Mouse (Mus musculus) kidney, postnatal 36 days (tissue): ENCODE measurements around the gene Trim40.

Experiments used
- DNase-seq, 2 experiments: peaks; one replicate each; pipeline ENCODE4 v3.0.0; 2021 to 2022; ENCODE audit warnings: mixed read lengths in 2 of 2

The Trim40 gene

DNA sequence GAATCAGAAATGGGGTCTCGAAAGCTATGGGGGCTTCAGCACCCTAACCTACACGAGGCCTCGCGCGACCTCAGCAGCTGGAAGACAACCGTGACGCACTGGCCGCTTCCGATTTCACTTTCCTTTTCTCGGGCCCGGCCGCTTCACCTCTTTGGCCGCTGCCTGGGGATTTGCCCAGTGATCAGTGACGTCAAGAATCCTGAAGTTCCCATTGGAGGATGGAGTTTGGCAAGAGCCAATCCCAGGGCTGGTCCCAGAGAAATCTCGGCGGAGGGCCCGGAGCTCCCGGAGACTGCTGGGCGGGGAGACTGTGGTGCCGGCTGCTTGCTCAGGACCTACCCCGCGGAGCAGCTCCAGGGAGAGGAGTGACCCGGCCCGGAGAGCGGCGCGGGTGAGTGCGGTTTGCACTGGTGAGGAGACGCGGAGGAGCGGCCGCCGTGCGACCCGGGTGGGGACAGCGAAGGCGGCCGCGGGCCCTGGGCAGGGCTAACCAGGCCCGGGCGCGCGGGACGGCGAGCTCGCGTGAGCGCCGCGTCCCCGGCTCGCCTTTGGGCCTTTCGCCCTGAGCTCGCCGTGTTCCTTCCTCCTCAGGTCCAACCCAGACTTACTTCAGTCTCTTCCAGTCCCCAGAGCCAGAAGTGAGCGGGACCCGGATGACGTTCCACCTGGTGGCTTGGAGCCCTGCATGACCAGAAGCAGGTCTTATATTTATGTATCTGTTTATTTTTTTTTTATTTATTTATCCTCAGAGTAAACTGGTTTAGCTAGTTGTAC, 52.9 kb downstream of the Trim40 start, which contains the start of gene Trim26:
Gene Trim26 (plus strand): TSS at position 261 of the 774 bp plus-strand sequence.
- peak; percentile 97 to 99 for DNase-seq

DNA sequence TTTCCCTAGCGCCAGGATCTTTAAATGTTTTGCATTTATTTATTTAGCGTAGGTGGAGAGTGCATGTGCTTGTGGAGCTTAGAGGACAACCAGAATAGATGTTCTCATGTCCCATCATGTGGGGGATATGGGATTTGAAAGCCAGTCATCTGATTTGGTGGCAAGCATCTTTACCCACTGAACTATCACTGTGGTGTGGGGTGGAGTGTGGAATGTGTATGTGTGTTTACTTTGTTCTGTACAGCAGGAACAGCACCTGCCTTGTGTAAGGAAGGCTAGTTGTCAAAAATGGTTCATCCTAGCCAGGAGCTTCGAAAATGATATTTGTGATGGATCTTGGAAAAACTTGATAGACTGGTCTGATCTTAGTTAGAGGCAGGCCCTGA, 53.5 kb downstream of the Trim40 start:
- DNase-seq = no peak

- peak; percentile 73 to 82 for DNase-seq
Measured at GRCm38 (mm10) chr17:36835591-36836426, 54.1 kb downstream of the Trim40 start.

DNA sequence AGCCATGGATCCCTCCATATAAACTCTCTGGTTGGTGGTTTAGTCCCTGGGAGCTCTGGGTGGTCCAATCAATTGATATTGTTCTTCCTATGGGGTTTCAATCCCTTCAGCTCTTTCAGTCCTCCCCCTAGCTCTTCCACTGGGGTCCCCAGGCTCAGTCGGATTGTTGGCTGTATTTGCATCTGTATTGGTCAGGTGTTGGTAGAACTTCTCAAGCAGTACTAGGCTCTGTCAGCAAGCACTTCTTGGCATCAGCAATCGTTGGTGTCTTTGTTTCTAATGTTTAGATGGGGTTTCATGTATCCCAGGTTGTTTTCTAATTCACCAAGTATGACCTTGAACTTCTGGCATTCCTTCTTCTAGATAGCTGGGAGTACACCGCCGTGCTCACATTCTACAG, 57.2 kb downstream of the Trim40 start:
- DNase-seq = no peak
